Mouse (Mus musculus) frontal cortex, postnatal 14 days (tissue): ENCODE measurements at regions not wholly inside any gene's neighbourhood (a gene's known extent, or its start where the extent isn't known, plus 50 kb on each side); places are given as distances from the start of the nearest gene placed in this dataset.

Source experiments
- DNase-seq, 2 experiments: peaks; one replicate each; pipeline ENCODE4 v3.0.0; 2022; ENCODE audit warnings: low spot score in 2 of 2

DNA sequence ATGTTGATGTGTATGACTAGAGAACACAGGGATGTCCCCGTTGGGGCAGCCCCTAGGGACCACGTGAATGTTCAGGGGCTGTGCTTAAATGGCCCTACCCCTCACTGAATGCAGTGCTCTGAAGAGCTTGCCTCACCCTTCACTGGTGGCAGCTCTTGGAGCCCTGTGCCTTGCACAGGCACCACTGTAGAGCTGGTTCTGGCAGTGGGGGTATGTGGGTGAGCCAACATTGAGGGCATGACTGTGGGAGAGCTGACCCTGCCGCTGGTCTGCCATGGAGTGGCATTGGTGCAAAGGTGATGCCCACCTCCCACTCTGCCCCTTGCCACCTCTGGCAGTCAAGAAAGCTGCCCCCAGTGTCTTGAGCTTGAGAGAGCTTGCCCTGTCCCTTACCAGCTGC, 69.6 kb upstream of the Tdrd3 start:
- DNase-seq: no peak

- no peak for DNase-seq
Measured at GRCm38 (mm10) chr14:87348825-87349224, 67.6 kb upstream of the Tdrd3 start.

DNA sequence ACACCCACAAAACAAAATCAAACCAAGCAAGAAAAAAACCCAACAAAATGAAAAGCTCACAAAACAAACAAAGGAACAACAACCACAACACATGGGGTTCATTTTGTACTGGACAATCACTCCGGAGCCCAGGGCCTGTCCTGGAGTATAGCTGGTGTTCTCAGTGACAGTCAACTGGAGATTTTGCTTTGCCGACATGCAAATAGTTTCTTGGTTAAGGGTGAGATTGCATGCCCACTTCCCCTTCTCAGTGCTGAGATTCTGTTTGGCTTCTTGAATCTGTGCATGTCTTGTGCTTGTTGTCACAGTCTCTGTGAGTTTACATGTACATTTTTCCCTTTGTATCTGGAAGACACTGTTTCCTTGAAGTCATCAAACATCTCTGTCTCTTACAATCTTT, 50.6 kb upstream of the Tdrd3 start:
- no peak for DNase-seq
